Mouse (Mus musculus) embryonic facial prominence, embryonic 14.5 days (tissue): ENCODE data around the gene Rfk. TPM values are rescaled to one million over a fixed set of nuclear protein-coding genes. Genes with fewer than 3 reads are reported as not detected.

Experiments
- ATAC-seq: fragments of 200-750 bp; cut with Nextera tagmentation; 2 replicates; pipeline ENCODE4 v1.8.0; 2017; ENCODE audit warnings: low read depth, moderate number of reproducible peaks, moderate TSS enrichment
- DNase-seq: peaks from one replicate; pipeline ENCODE4 v3.0.0-alpha.2; 2015; ENCODE audit warnings: low spot score
- H3K27ac ChIP-seq: fragments of 300-500 bp; sonication (generic); replicated peaks from 2 replicates; pipeline ENCODE4 v1.5.1; 2014; ENCODE audit warnings: low read depth, mild to moderate bottlenecking, low read length, moderate library complexity
- H3K27me3 ChIP-seq: fragments of 300-500 bp; sonication (generic); replicated peaks from 2 replicates; pipeline ENCODE4 v1.6.1; 2014; ENCODE audit warnings: low read length; ENCODE audit not compliant: control insufficient read depth, insufficient read depth
- H3K36me3 ChIP-seq: fragments of 300-500 bp; sonication (generic); 2 replicates; pipeline ENCODE4 v1.6.1; 2014; ENCODE audit warnings: low read length, mixed read lengths; ENCODE audit not compliant: control insufficient read depth, insufficient read depth
- H3K4me1 ChIP-seq: fragments of 300-500 bp; sonication (generic); 2 replicates; pipeline ENCODE4 v1.6.1; 2014; ENCODE audit warnings: antibody characterized with exemption, low read length; ENCODE audit not compliant: control insufficient read depth, insufficient read depth
- H3K4me2 ChIP-seq: fragments of 300-500 bp; sonication (generic); 2 replicates; pipeline ENCODE4 v1.6.1; 2014; ENCODE audit warnings: low read depth, mild to moderate bottlenecking, low read length, moderate library complexity, mixed read lengths
- H3K4me3 ChIP-seq: fragments of 300-500 bp; sonication (generic); 2 replicates; pipeline ENCODE4 v1.5.1; 2014; ENCODE audit warnings: low read depth, mild to moderate bottlenecking, low read length
- H3K9ac ChIP-seq: fragments of 300-500 bp; sonication (generic); 2 replicates; pipeline ENCODE4 v1.6.1; 2014; ENCODE audit warnings: low read depth, mild to moderate bottlenecking, low read length, moderate library complexity, mixed read lengths
- H3K9me3 ChIP-seq: fragments of 300-500 bp; sonication (generic); 2 replicates; pipeline ENCODE4 v1.6.1; 2016; ENCODE audit warnings: low read length; ENCODE audit not compliant: control insufficient read depth
- WGBS: fragments of 180-500 bp; shearing (Covaris S2); extraction: QIAGEN DNeasy Blood & Tissue Kit; methylation state at CpG from one replicate; pipeline ENCODE4 v1.1.7; 2014; 5-methylcytosine and 5-hydroxymethylcytosine counted together
- polyA plus RNA-seq: library from polyadenylated mRNA; unstranded; fragments of >200 nt; fragmentation: Nextera tagmentation; extraction: Ambion mirVana; gene quantifications from 2 replicates; pipeline ENCODE4 v1.2.1, GENCODE M21; 2014

The Rfk gene
- polyA plus RNA-seq, 1 experiment from 2014 or later, result 64.7 TPM

DNA sequence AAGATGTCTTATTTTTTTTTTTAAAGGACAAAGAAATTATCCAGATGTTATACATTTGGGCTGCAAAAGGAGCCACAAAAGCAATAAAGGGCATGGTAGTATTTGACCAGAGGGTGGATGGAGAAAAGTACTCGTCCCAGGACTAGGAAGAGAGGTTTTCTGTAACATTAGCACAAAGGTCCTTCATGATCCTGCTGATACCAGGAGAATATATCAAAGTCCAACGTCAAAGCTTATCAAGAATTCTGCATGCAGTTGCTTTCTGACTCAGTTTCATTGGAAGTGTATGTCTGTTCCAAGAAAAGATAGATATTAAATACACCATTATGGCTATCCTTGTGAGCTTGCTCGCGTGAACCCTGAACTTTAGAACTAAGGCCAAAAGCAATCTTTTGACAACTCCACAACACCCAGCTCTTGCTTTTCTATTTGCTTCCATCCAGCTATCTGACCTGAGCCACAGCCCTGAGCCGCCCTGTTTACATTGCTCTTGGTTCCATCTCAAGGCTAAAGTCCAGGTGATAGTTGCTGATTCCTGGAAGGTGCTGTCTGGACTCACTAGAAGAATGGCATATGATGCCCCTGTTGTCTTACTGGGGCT, 16.7 kb downstream of the Rfk start:
- DNase-seq (no peak), ATAC-seq (no peak)
- no peak overlapping the region for H3K4me2 ChIP-seq
- H3K27ac ChIP-seq, result no peak overlapping the region
- H3K27me3 ChIP-seq, result no peaks in the 10 kb centered on the region
- peaks cover 7% of the 10 kb centered on the region; the same call in 1 of the 2 replicates for H3K9me3 ChIP-seq
- H3K36me3 ChIP-seq, result no peaks in the 10 kb centered on the region
- WGBS, result 83% methylated on average over 5 of the region's 5 CpGs
- no peak overlapping the region for H3K4me3 ChIP-seq
- H3K4me1 ChIP-seq, result no peaks in the 10 kb centered on the region
- H3K9ac ChIP-seq, result no peak overlapping the region

- Histone ChIP-seq H3K27ac (no peak overlapping the region), H3K4me1 (no peaks in the 10 kb centered on the region), H3K27me3 (no peaks in the 10 kb centered on the region), H3K4me2 (no peak overlapping the region), H3K36me3 (no peaks in the 10 kb centered on the region), H3K9me3 (no peaks in the 10 kb centered on the region), H3K4me3 (no peak overlapping the region), H3K9ac (no peak overlapping the region)
- DNase-seq (peak; percentile 68), ATAC-seq (peak; percentile 88)
- WGBS, result 29% methylated on average over 4 of the region's 4 CpGs
Observed at GRCm38 (mm10) chr19:17412915-17413459, 19.1 kb downstream of the Rfk start.

DNA sequence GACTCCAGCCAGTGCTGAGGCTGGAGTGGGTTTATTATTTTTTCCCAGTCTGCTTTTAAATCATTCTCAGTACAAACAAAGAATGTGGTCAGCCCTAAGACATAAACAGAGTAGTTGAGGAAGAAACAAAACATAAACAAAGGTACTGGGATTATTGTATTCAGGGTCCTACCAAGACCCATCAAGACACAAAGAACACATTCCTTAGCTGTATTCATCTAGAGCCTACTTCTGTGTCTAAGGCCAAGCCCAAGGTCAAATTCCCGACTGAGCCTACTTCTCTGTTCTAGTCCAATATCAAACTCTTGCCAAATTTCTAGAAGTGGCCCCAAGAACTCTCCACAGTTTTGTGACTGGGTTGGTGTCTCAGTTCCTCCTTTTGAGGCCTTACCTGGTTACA, 24.0 kb downstream of the Rfk start:
- H3K9me3 ChIP-seq, result no peaks in the 10 kb centered on the region
- H3K4me3 ChIP-seq, result no peak overlapping the region
- H3K9ac ChIP-seq, result no peak overlapping the region
- peaks cover 8% of the 10 kb centered on the region; the same call in 1 of the 2 replicates for H3K4me1 ChIP-seq
- no peak overlapping the region for H3K27ac ChIP-seq
- ATAC-seq (no peak), DNase-seq (no peak)
- no peak overlapping the region for H3K4me2 ChIP-seq
- WGBS, result 70% methylated on average over 1 of the region's 1 CpGs
- H3K27me3 ChIP-seq, result no peaks in the 10 kb centered on the region
- no peaks in the 10 kb centered on the region for H3K36me3 ChIP-seq

GRCm38 (mm10) chr19:17423306-17423705, 29.5 kb downstream of the Rfk start:
- no peak overlapping the region for H3K27ac ChIP-seq
- DNase-seq (no peak), ATAC-seq (no peak)
- H3K4me1 ChIP-seq, result peaks cover 8% of the 10 kb centered on the region; the same call in 1 of the 2 replicates
- no peaks in the 10 kb centered on the region for H3K27me3 ChIP-seq
- no peaks in the 10 kb centered on the region for H3K9me3 ChIP-seq
- no peak overlapping the region for H3K4me3 ChIP-seq
- no peaks in the 10 kb centered on the region for H3K36me3 ChIP-seq
- no peak overlapping the region for H3K4me2 ChIP-seq
- H3K9ac ChIP-seq, result no peak overlapping the region
- WGBS, result 69% methylated on average over 3 of the region's 3 CpGs

DNA sequence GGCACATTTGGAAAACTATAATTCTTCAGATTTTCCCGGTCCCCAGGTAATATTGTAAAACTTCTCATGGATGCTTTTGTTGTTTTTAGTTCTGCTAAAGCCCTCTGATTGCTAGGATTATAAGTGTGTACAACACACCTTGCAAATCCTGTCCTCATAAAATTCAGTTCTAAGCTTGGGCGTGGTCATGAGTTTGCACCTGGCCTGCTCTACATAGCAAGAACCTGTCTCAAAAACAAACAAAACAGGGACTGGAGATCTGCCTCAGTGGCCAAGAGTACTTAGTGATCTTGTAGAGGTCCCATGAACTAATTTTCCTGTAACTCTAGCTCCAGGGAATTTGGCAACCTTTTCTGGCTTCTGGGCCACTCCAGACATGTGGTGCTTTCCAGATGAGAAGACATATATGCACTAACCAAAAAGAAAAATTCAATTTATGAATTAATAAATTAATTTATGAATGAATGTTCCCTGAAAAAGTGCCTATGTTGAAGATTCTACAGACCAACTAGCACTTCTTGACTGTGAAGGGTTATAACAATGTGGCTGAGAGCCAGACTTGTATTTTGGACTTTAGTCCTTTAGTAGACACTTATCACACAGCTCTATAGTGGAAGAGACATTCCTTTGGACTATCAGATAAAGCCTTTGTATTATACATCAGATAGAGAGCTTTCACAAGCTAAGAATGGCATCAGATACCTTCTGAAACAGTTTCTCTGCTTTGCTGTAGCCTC, 34.1 kb downstream of the Rfk start:
- H3K4me1 ChIP-seq, result no peaks in the 10 kb centered on the region
- H3K36me3 ChIP-seq, result no peaks in the 10 kb centered on the region
- ATAC-seq (no peak), DNase-seq (no peak)
- no peak overlapping the region for H3K4me3 ChIP-seq
- no peak overlapping the region for H3K27ac ChIP-seq
- no peaks in the 10 kb centered on the region for H3K27me3 ChIP-seq
- no peak overlapping the region for H3K4me2 ChIP-seq
- no peak overlapping the region for H3K9ac ChIP-seq
- H3K9me3 ChIP-seq, result no peaks in the 10 kb centered on the region
- WGBS, result 95% methylated on average over 2 of the region's 2 CpGs

DNA sequence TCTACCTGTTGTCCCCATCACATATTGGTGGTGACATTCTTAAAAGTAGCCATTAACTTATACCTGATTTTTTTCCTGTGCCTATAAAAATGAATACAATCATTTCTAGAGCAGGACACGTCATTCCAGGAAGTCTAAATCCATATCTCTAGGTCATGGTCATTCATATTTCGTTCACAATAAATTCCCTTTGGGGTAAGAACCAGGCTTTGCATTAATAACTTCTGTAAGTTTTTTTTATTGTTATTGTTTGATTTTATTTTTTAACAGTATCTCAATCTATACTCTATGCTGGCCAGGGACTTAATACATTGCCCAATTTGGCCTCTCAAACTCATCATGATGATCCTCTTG, 34.7 kb downstream of the Rfk start:
- no peak overlapping the region for H3K4me2 ChIP-seq
- no peaks in the 10 kb centered on the region for H3K9me3 ChIP-seq
- no peaks in the 10 kb centered on the region for H3K36me3 ChIP-seq
- DNase-seq, result no peak
- H3K27me3 ChIP-seq, result no peaks in the 10 kb centered on the region
- no peak overlapping the region for H3K4me3 ChIP-seq
- ATAC-seq, result no peak
- H3K4me1 ChIP-seq, result no peaks in the 10 kb centered on the region
- no peak overlapping the region for H3K27ac ChIP-seq
- 76% methylated on average over 2 of the region's 2 CpGs for WGBS
- H3K9ac ChIP-seq, result no peak overlapping the region

DNA sequence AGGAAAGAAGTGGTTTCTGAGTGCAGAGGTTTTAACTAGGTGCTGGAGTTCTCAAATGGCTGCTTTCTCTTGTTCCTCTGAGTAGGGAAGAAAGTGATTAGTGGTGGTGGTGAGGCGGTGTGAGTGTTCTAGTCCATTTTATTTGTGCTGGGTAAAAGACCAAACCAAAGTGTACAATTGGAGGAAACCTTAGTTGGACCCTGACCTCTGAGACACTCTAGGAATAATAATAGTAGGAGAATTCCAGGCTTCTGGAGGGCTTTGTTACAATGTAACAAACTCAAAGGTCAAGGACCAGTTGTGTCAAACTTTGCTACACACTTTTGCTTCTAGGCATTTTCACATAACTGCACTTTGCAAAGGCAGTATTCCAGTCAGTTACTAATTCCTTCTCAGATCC, 42.8 kb downstream of the Rfk start:
- no peak overlapping the region for H3K4me3 ChIP-seq
- WGBS, result 87% methylated on average over 1 of the region's 1 CpGs
- ATAC-seq, result no peak
- H3K27ac ChIP-seq, result no peak overlapping the region
- peaks cover 11% of the 10 kb centered on the region; the same call in 1 of the 2 replicates for H3K4me1 ChIP-seq
- H3K4me2 ChIP-seq, result no peak overlapping the region
- no peak overlapping the region for H3K9ac ChIP-seq
- H3K9me3 ChIP-seq, result no peaks in the 10 kb centered on the region
- no peaks in the 10 kb centered on the region for H3K27me3 ChIP-seq
- DNase-seq, result no peak
- no peaks in the 10 kb centered on the region for H3K36me3 ChIP-seq

DNA sequence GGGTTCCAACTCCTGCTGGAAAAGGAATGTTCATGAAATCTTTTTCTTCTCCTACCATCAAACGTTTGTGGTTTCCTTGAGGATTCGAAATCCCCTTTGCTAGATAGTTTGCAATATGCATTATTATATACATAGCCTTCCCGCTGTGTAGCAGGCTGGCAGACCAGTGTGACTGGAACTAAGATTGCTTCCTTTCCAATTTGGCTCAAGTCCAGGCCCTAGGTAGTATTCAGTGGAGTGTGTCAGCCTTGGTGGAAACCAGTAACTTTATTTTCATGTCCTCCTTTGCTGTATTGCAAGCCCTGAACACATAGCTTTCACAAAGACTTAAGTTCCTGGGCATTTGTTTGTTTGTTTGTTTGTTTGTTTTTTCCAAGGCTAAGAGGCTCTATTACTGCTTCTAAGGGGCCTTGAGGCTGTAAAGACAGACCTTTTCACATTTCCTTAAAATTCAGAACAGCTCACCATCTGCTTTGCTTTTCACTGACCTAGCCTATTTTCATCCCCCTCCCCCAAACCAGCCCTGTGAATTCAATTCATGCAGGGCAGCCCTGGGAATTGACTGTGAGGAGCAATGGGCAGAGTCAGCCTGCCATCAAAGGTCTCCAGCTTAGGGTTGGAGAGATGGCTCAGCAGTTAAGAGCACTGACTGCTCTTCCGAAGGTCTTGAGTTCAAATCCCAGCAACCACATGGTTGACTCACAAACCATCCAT, 45.8 kb downstream of the Rfk start:
- H3K9ac ChIP-seq, result no peak overlapping the region
- ATAC-seq (no peak; the same call in 1 of the 2 replicates), DNase-seq (peak; percentile 75)
- no peaks in the 10 kb centered on the region for H3K27me3 ChIP-seq
- H3K4me3 ChIP-seq, result no peak overlapping the region
- H3K4me2 ChIP-seq, result no peak overlapping the region
- peaks cover 11% of the 10 kb centered on the region; the same call in 1 of the 2 replicates for H3K4me1 ChIP-seq
- WGBS, result 40% methylated on average over 4 of the region's 4 CpGs
- H3K27ac ChIP-seq, result peak overlapping the region; percentile 15; the same call in 1 of the 2 replicates
- no peaks in the 10 kb centered on the region for H3K9me3 ChIP-seq
- H3K36me3 ChIP-seq, result no peaks in the 10 kb centered on the region
